Mouse (Mus musculus) bone marrow macrophage, adult 2 months (primary cell): ENCODE data around the gene Igfbp2. TPM values are rescaled to one million over a fixed set of nuclear protein-coding genes. Genes with fewer than 3 reads are reported as not detected.

Experiments
- H3K27ac ChIP-seq: 2 replicates; pipeline ENCODE4 v1.5.1; 2012; ENCODE audit warnings: low read depth, low read length; ENCODE audit not compliant: insufficient read depth
- H3K4me1 ChIP-seq: 2 replicates; pipeline ENCODE4 v1.6.1; 2012; ENCODE audit warnings: low read length; ENCODE audit not compliant: control insufficient read depth, insufficient read depth
- H3K4me3 ChIP-seq: 2 replicates; pipeline ENCODE4 v1.5.1; 2012; ENCODE audit warnings: mild to moderate bottlenecking, low read length, moderate library complexity; ENCODE audit not compliant: insufficient read depth
- CTCF ChIP-seq: IDR thresholded peaks from 2 replicates; pipeline ENCODE4 v1.5.1; 2012; ENCODE audit warnings: low read depth, mild to moderate bottlenecking, low read length, moderate library complexity
- POLR2A ChIP-seq: IDR thresholded peaks from 2 replicates; pipeline ENCODE4 v1.6.1; 2012; ENCODE audit warnings: mild to moderate bottlenecking, low read depth, low read length, borderline replicate concordance
- polyA plus RNA-seq: library from polyadenylated mRNA; stranded (reverse); fragments of >200 nt; gene quantifications from 2 replicates; pipeline ENCODE4 v1.2.4, GENCODE M21; 2012; ENCODE audit not compliant: missing spikeins, insufficient read depth, insufficient read length

The Igfbp2 gene
- polyA plus RNA-seq, 1 experiment = not detected

- TF ChIP-seq POLR2A = no peak
- TF ChIP-seq CTCF = no peak
- no peak overlapping the region for H3K27ac ChIP-seq
- peaks cover 6% of the 10 kb centered on the region for H3K4me1 ChIP-seq
- H3K4me3 ChIP-seq = no peak overlapping the region
These were observed 27.1 kb upstream of the Igfbp2 start for GRCm38 (mm10) chr1:72797102-72797665.

GRCm38 (mm10) chr1:72798441-72798840, 25.9 kb upstream of the Igfbp2 start:
- TF ChIP-seq POLR2A (no peak), CTCF (no peak)
- Histone ChIP-seq H3K4me1 (peaks cover 6% of the 10 kb centered on the region), H3K27ac (no peak overlapping the region), H3K4me3 (no peak overlapping the region)

GRCm38 (mm10) chr1:72804031-72804430, 20.3 kb upstream of the Igfbp2 start:
- TF ChIP-seq POLR2A (no peak), CTCF (no peak)
- Histone ChIP-seq H3K4me1 (no peaks in the 10 kb centered on the region), H3K4me3 (no peak overlapping the region), H3K27ac (no peak overlapping the region)

- Histone ChIP-seq H3K27ac (no peak overlapping the region), H3K4me3 (no peak overlapping the region), H3K4me1 (no peaks in the 10 kb centered on the region)
- TF ChIP-seq CTCF (no peak), POLR2A (no peak)
These were observed 19.3 kb upstream of the Igfbp2 start for GRCm38 (mm10) chr1:72805037-72805436.

GRCm38 (mm10) chr1:72805476-72806043, 18.7 kb upstream of the Igfbp2 start:
- TF ChIP-seq POLR2A = no peak
- TF ChIP-seq CTCF = no peak
- Histone ChIP-seq H3K4me1 (no peaks in the 10 kb centered on the region), H3K4me3 (no peak overlapping the region), H3K27ac (no peak overlapping the region)

GRCm38 (mm10) chr1:72806044-72806584, 18.2 kb upstream of the Igfbp2 start:
- no peak for TF ChIP-seq CTCF
- TF ChIP-seq POLR2A = no peak
- H3K27ac ChIP-seq = no peak overlapping the region

GRCm38 (mm10) chr1:72809304-72809703, 15.0 kb upstream of the Igfbp2 start:
- H3K4me3 ChIP-seq = no peak overlapping the region
- TF ChIP-seq POLR2A (no peak), CTCF (no peak)
- no peaks in the 10 kb centered on the region for H3K4me1 ChIP-seq
- H3K27ac ChIP-seq = no peak overlapping the region

More at GRCm38 (mm10) chr1:72806044-72806584, 18.2 kb upstream of the Igfbp2 start:
- Histone ChIP-seq H3K4me1 (no peaks in the 10 kb centered on the region), H3K4me3 (no peak overlapping the region)

- Histone ChIP-seq H3K27ac (no peak overlapping the region), H3K4me3 (no peak overlapping the region), H3K4me1 (no peaks in the 10 kb centered on the region)
- TF ChIP-seq CTCF (no peak), POLR2A (no peak)
These were observed 14.2 kb upstream of the Igfbp2 start for GRCm38 (mm10) chr1:72809951-72810675.

GRCm38 (mm10) chr1:72811061-72811460, 13.2 kb upstream of the Igfbp2 start:
- H3K4me1 ChIP-seq = no peaks in the 10 kb centered on the region
- TF ChIP-seq POLR2A (no peak), CTCF (no peak)
- H3K4me3 ChIP-seq = no peak overlapping the region
- H3K27ac ChIP-seq = no peak overlapping the region
